Mouse (Mus musculus) gastrocnemius, adult 8-10 months (tissue): ENCODE measurements around the gene Hsp90ab1. TPM values are rescaled to one million over a fixed set of nuclear protein-coding genes. Genes with fewer than 3 reads are reported as not detected.

Source experiments
- DNase-seq, 2 experiments: peaks; one replicate each; pipeline ENCODE4 v3.0.0; 2022; ENCODE audit warnings: low spot score in 2 of 2
- total RNA-seq, 4 experiments: library from RNA; stranded (reverse); gene quantifications; 2 replicates each; pipeline ENCODE4 v1.2.4; 2022

Hsp90ab1 gene
- 1,000 to 10,000 TPM; 1,140 to 1,362 (median 1,203) TPM for total RNA-seq

GRCm38 (mm10) chr17:45573087-45573779 is at the start of gene Hsp90ab1:
Hsp90ab1 (minus strand) TSS chr17:45573271.
- peak; percentile 98 to 99 for DNase-seq

- DNase-seq = no peak
These were observed 46.5 kb upstream of the Hsp90ab1 start for GRCm38 (mm10) chr17:45619386-45620256.

- DNase-seq = no peak
These were observed 45.9 kb upstream of the Hsp90ab1 start for GRCm38 (mm10) chr17:45618941-45619385.

- no peak for DNase-seq
These were observed 44.6 kb upstream of the Hsp90ab1 start for GRCm38 (mm10) chr17:45617655-45618054.

- no peak for DNase-seq
These were observed 43.6 kb upstream of the Hsp90ab1 start for GRCm38 (mm10) chr17:45616679-45617078.

- no peak for DNase-seq
These were observed 43.1 kb upstream of the Hsp90ab1 start for GRCm38 (mm10) chr17:45616046-45616650.

- no peak for DNase-seq
These were observed 39.9 kb upstream of the Hsp90ab1 start for GRCm38 (mm10) chr17:45612921-45613320.

GRCm38 (mm10) chr17:45612008-45612407 is 38.9 kb upstream of the Hsp90ab1 start:
- no peak for DNase-seq

- peak in 1 of 2 experiments; percentile 39 for DNase-seq
These were observed 37.2 kb upstream of the Hsp90ab1 start for GRCm38 (mm10) chr17:45610144-45610866.

GRCm38 (mm10) chr17:45608396-45608795 is 35.3 kb upstream of the Hsp90ab1 start:
- DNase-seq = no peak

- DNase-seq = no peak
These were observed 34.2 kb upstream of the Hsp90ab1 start for GRCm38 (mm10) chr17:45606992-45607879.

GRCm38 (mm10) chr17:45602984-45603383 is 29.9 kb upstream of the Hsp90ab1 start:
- DNase-seq = no peak

- no peak for DNase-seq
These were observed 28.8 kb upstream of the Hsp90ab1 start, which contains the start of gene Mymx for GRCm38 (mm10) chr17:45601877-45602304. Mymx (minus strand) TSS chr17:45602102.

GRCm38 (mm10) chr17:45601325-45601724 is 28.3 kb upstream of the Hsp90ab1 start:
- no peak for DNase-seq

GRCm38 (mm10) chr17:45600267-45600666 is 27.2 kb upstream of the Hsp90ab1 start:
- no peak for DNase-seq

GRCm38 (mm10) chr17:45599446-45600242 is 26.6 kb upstream of the Hsp90ab1 start, which contains the start of gene Slc29a1:
Slc29a1 (minus strand) TSS chr17:45599606.
- DNase-seq = peak; percentile 70 to 78

- DNase-seq = no peak
These were observed 25.8 kb upstream of the Hsp90ab1 start for GRCm38 (mm10) chr17:45598891-45599290.

- DNase-seq = no peak
These were observed 25.3 kb upstream of the Hsp90ab1 start for GRCm38 (mm10) chr17:45598376-45598775.

GRCm38 (mm10) chr17:45597787-45598186 is 24.7 kb upstream of the Hsp90ab1 start:
- DNase-seq = peak in 1 of 2 experiments; percentile 62
